Mouse (Mus musculus) left cerebral cortex, adult 8-10 months (tissue): Measurements from ENCODE around the gene Fgfr2. TPM values are rescaled to one million over a fixed set of nuclear protein-coding genes. Genes with fewer than 3 reads are reported as not detected.
A peak's percentile ranks its signal among the peaks of the same experiment; 100 is the strongest.

Experiments used
- DNase-seq, 2 experiments: peaks; one replicate each; pipeline ENCODE4 v3.0.0; 2022; ENCODE audit warnings: low spot score in 2 of 2
- total RNA-seq, 4 experiments: library from RNA; stranded (reverse); gene quantifications; 2 replicates each; pipeline ENCODE4 v1.2.4; 2022

Gene Fgfr2
- total RNA-seq, 4 experiments from 2014 or later = 50.6 to 73.1 (median 64.8) TPM

DNA sequence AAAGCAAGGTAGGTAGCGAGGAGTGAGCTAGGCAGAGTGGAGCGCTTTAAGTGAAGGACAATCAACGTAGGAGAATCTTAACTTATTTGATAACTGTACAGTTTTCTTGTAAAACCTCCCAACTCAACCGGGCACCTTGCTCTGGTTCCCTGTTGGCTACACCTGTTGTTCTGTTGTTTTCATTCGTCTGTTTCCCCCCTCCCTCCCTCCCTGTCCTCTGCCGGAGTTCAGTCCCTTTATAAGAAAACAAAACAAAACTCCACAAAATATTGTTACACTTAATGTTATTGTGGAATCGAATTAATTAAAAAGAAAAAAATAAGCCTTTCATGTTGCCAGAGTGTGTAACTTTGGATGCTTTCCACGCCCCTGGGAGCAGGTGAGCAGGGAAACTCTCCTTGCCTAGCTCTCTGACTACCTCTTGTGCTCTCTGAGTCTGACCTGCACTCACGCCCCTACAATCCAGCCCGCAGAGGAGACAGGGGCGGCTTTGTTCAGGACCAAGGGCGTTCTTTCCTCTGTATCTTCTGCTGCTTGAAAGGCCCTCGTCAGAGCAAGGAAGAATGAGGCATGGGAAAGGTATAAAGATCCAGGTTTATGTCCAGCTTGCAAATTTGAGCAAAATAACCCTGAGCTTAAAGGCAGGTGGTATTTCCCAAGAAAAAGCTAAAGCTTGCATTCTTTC, 1577.3 kb downstream of the Fgfr2 start:
- DNase-seq = no peak

DNA sequence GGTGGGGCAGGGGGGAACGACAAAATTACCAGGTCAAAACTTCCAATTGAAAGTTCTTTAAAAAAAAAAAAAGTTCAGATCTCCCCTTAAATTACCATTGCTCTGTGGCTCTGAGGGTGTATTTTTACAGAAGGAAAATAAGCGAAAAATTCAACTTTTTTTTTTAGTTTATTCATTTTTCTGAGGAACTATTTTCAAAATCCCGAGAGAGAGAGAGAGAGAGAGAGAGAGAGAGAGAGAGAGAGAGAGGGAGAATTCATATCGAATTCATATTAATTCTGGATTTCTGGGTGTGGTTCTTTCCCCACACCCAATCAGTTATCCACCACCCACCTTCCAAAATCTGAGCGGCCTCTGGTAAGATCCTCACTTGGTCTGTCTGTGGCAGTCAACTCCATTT, 1578.3 kb downstream of the Fgfr2 start:
- DNase-seq = no peak

- DNase-seq = peak in 1 of 2 experiments; percentile 7
Observed at GRCm38 (mm10) chr7:131543623-131544481, 1579.3 kb downstream of the Fgfr2 start.

DNA sequence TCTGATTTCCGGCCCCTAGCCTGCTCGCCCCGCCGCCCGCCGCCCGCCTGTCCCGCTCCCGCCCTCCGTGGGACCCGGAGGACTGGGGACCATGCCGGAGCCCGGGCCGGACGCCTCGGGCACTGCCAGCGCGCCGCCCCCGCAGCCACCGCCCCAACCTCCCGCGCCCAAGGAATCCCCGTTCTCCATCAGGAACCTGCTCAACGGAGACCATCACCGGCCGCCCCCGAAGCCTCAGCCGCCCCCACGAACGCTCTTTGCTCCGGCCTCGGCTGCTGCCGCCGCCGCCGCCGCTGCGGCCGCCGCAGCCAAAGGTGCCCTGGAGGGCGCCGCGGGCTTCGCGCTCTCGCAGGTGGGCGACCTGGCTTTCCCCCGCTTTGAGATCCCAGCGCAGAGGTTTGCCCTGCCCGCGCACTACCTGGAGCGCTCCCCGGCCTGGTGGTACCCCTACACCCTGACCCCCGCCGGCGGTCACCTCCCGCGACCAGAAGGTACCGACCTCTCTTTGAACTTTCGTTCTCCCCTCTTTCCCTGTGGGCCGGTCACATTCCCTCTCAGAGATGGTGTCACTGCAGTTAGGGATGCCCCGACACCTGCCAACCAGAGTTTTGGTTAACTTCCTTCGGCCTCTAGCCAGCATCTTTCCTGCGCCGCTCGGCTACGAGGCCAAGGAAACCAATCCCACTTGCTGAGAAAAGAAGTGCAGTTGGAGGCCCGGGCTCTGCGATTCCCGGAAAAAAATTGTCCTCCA, 1580.1 kb downstream of the Fgfr2 start:
- DNase-seq = peak in 1 of 2 experiments; percentile 3

- DNase-seq = peak in 1 of 2 experiments; percentile 3
Observed at GRCm38 (mm10) chr7:131542115-131542871, 1580.9 kb downstream of the Fgfr2 start, which contains the start of gene Hmx3. Hmx3 (plus strand) TSS chr7:131542867.

DNA sequence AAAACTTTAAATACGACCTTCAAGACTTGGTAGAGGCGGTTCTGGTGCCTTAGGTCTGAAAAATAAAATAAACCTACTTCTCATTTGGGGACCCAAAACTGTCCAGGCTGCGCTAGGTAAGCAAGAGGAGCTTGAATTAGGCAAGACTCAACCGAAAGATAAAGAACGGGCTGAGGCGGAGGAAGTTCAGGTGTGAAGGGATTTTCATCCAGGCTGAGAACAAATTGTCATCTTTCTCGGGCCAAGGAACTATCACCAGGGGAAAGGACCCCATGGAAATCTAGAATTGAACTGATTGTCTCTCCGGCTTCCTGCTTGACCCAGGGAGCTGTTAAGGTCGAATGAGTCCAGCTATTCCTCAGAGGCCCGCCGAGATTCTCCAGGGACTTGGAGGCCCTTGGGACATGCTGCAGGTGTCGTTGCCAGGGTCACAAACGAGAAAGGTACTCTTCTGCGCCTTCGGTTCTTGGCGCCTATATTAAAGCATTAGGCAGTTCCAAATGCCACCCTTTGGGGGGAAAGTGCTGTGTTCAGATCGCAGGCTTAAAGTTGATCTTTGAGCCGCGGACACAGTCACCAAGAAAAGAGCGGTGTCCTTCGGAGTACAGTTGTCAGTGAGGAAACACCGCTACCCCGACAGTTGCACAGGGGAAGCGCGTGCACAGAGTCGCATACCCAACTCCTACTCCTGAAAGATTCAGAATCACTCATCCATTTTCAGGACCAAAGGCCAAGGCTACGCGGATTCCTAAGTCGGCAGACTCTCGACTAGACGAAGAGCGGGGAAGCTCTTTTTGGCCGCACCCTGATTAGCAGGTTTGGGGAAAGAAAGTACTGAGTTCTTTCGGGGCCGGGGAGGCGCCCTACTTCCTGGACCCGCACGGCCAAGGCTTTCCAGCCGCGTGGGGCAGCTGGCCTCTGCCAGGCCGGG, 1581.7 kb downstream of the Fgfr2 start:
- DNase-seq = peak in 1 of 2 experiments; percentile 10

GRCm38 (mm10) chr7:131539979-131540378, 1583.2 kb downstream of the Fgfr2 start:
- peak; percentile 68 to 78 for DNase-seq

DNA sequence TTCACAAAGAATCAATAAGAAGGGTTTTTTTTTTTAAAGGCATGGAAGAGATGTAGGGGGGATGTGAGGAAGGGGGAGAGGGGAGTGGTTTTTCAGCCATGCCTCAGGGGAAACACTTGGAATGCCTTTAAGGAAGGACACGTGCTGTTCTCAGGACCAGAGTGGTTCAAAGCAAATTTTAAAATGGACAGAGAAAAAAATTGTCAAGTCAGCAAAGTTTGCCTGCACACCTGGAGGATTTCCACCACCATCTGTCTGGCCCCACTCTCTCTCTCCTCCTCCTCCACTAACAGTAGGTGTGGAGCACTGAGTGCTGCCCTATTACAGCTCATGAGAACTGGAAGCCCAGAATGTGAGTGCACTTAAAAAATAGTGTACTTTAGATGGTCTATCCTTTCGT, 1619.4 kb downstream of the Fgfr2 start:
- DNase-seq = no peak

DNA sequence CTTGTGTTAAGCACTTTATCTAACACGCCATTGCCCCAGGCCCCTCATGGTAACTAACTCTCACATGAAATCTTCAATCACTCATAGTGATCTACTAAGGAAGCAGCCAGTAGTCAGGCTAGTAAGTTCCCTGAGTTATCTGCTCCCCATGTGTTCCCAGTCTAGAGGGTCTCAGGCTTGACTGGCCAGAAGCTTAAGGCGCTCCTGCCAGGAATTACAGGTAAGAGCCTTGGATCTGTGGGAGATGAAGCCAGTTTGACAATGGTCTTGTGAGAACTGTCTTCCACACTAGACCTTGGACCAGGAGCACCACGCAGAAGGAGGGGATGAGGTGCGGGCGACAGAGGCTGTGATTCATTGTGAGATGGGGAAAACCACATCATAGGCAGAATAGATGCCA, 1644.7 kb downstream of the Fgfr2 start:
- no peak for DNase-seq

GRCm38 (mm10) chr7:131477140-131477539, 1646.0 kb downstream of the Fgfr2 start:
- no peak for DNase-seq

GRCm38 (mm10) chr7:131471551-131471950, 1651.6 kb downstream of the Fgfr2 start:
- DNase-seq = no peak

GRCm38 (mm10) chr7:131469506-131469905, 1653.6 kb downstream of the Fgfr2 start:
- no peak for DNase-seq

- no peak for DNase-seq
Observed at GRCm38 (mm10) chr7:131467312-131467711, 1655.8 kb downstream of the Fgfr2 start.

DNA sequence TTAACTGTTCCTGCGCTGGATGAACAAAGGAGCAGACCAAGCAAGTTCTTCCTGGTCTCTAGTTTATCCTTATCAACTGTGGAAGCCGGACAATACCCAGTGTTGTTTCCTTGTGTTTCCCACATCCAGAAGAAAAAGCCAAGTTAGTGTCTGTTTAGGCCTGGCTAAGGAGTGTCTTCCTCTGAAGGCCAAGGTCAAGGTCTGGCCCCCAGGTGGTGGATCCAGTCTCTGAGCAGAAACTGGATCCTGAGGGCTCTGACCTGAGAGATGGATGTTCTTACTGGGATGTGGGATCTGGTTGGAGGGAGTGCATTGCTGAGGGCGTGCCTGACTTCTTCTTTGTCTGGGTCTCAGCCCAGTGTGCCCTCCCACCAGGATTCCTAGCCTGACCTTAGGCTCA, 1657.4 kb downstream of the Fgfr2 start:
- DNase-seq = no peak

DNA sequence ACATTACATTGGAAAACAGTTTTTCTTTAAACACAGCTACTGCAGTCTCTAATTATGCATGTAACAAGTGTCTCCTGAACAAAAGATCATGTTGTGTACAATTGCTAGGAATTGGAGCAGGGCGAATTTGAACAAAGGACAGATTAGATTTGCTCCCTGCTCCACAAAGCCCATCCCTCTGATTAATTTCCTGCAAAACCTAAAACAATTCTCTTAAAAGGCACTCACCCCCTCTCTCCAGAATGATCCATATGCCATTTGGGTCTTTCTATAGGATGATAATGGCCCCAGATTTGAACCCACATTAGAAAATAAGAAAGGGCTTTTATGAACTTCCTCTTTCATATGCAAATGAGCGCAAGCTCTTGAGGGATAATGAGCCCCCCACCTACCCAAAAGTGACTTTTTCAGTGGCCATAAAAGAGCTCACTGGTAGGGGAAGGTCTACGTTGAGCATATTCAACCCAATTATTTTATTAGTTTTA, 1658.0 kb downstream of the Fgfr2 start:
- DNase-seq = no peak

- no peak for DNase-seq
Observed at GRCm38 (mm10) chr7:131456714-131457113, 1666.4 kb downstream of the Fgfr2 start.

DNA sequence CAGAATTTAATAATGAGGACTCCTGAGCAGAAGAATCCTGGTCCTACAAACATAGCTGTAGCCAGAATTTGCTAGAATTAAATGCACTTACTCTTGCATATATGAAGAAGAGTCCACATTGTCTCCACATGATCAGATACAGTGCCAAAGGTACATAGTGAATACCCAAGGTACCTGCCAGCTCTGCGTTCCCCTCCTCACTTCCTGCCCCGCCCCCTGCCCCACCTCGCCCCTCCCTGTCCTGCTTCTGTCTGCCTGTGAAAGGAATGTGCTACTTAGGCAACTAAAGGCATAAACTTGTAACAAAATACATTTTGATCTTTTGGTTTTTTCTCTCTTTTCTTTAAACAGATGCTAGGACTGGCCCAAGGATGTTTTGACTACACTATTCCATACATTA, 1686.1 kb downstream of the Fgfr2 start:
- DNase-seq = no peak

GRCm38 (mm10) chr7:131434276-131434675, 1688.9 kb downstream of the Fgfr2 start:
- DNase-seq = no peak

DNA sequence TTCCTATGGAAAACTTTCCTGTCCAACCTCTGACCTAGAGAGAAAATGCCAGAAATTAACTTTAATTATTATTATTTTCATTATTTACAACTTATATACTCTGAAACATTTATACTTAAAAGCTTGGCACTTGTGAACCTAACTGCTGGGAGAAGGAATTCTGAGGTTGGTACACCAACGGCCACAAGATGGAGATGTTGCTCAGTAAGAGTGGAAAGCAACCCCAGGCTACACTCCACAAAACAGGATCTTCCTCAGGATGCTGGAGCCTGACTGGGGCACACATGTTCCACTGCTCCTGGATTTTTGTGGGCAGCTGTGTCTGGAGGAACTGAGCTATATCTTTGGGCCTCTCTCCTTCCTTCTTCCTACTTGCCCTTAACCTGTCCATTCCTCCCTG, 1690.9 kb downstream of the Fgfr2 start:
- no peak for DNase-seq

DNA sequence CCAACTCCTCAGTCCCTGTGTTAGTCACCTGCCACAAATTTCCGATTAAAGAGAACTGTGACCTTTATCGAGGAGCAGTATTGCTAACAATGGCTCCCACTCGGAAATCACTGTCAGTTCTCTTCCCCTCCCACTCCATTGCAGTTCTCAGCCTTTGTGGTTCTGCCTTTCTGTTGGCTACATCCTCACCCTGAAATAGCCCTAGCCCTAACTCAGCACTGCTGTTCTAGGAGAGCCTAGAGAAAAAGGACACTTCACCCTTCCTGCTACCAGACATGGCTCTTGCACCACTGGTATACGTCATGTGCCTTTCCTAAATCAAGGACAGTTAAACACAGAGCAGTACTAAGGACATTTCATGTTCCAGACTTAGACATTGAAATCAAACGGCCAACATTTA, 1695.8 kb downstream of the Fgfr2 start:
- no peak for DNase-seq
